Mouse (Mus musculus) midbrain, postnatal 0 days (tissue): ENCODE results near the gene Tmem132c. TPM values are rescaled to one million over a fixed set of nuclear protein-coding genes. Genes with fewer than 3 reads are reported as not detected.
A peak's percentile ranks its signal among the peaks of the same experiment; 100 is the strongest.

Source experiments
- ATAC-seq: fragments of 200-750 bp; cut with Nextera tagmentation; 2 replicates; pipeline ENCODE4 v1.8.0; 2017; ENCODE audit warnings: moderate number of reproducible peaks, mild to moderate bottlenecking, moderate TSS enrichment, moderate library complexity; ENCODE audit not compliant: low FRiP score
- DNase-seq: peaks from one replicate; pipeline ENCODE4 v3.0.0-alpha.2; 2015; ENCODE audit warnings: low spot score
- H3K27ac ChIP-seq: fragments of 300-500 bp; sonication (generic); 2 replicates; pipeline ENCODE4 v1.5.1; 2014; ENCODE audit warnings: low read depth, mild to moderate bottlenecking, low read length, mixed read lengths
- H3K27me3 ChIP-seq: fragments of 300-500 bp; sonication (generic); 2 replicates; pipeline ENCODE4 v1.6.1; 2014; ENCODE audit warnings: low read length, control low read depth, mixed read lengths; ENCODE audit not compliant: insufficient read depth
- H3K36me3 ChIP-seq: fragments of 300-500 bp; sonication (generic); 2 replicates; pipeline ENCODE4 v1.6.1; 2014; ENCODE audit warnings: low read length, control low read depth, mixed read lengths; ENCODE audit not compliant: insufficient read depth
- H3K4me1 ChIP-seq: fragments of 300-500 bp; sonication (generic); 2 replicates; pipeline ENCODE4 v1.6.1; 2014; ENCODE audit warnings: mild to moderate bottlenecking, control low read depth, antibody characterized with exemption, low read length, mixed read lengths; ENCODE audit not compliant: insufficient read depth
- H3K4me2 ChIP-seq: fragments of 300-500 bp; sonication (generic); 2 replicates; pipeline ENCODE4 v1.6.1; 2014; ENCODE audit warnings: low read depth, mild to moderate bottlenecking, low read length, mixed read lengths; ENCODE audit not compliant: poor library complexity, severe bottlenecking
- H3K4me3 ChIP-seq: fragments of 300-500 bp; sonication (generic); 2 replicates; pipeline ENCODE4 v1.5.1; 2014; ENCODE audit warnings: low read depth, mild to moderate bottlenecking, low read length, moderate library complexity
- H3K9ac ChIP-seq: fragments of 300-500 bp; sonication (generic); replicated peaks from 2 replicates; pipeline ENCODE4 v1.6.1; 2014; ENCODE audit warnings: mild to moderate bottlenecking, low read length, moderate library complexity, mixed read lengths; ENCODE audit not compliant: poor library complexity, severe bottlenecking
- H3K9me3 ChIP-seq: fragments of 300-500 bp; sonication (generic); 2 replicates; pipeline ENCODE4 v1.6.1; 2016; ENCODE audit warnings: low read length, control low read depth
- CTCF ChIP-seq: IDR thresholded peaks from 2 replicates; pipeline ENCODE4 v1.5.1; 2016; ENCODE audit warnings: antibody characterized with exemption, mild to moderate bottlenecking
- WGBS: fragments of 180-500 bp; shearing (Covaris S2); extraction: QIAGEN DNeasy Blood & Tissue Kit; methylation state at CpG from one replicate; pipeline ENCODE4 v1.1.7; 2014; 5-methylcytosine and 5-hydroxymethylcytosine counted together
- polyA plus RNA-seq: library from polyadenylated mRNA; unstranded; fragments of >200 nt; fragmentation: Nextera tagmentation; extraction: Ambion mirVana; gene quantifications from 2 replicates; pipeline ENCODE4 v1.2.1, GENCODE M21; 2015
- total RNA-seq: library from RNA; depleted of rRNA; stranded (reverse); fragments of >200 nt; gene quantifications from 2 replicates; pipeline ENCODE4 v1.2.3, GENCODE M21; 2014

Gene Tmem132c
- total and polyA plus RNA-seq, 2 experiments from 2014 or later = 10.2 to 40.0 TPM

GRCm38 (mm10) chr5:127602996-127603395, 361.4 kb downstream of the Tmem132c start:
- Histone ChIP-seq H3K36me3 (peaks cover 57% of the 10 kb centered on the region), H3K27me3 (no peaks in the 10 kb centered on the region), H3K9me3 (no peaks in the 10 kb centered on the region), H3K9ac (no peak overlapping the region), H3K4me3 (no peak overlapping the region), H3K27ac (no peak overlapping the region), H3K4me1 (no peaks in the 10 kb centered on the region), H3K4me2 (no peak overlapping the region)
- DNase-seq (no peak), ATAC-seq (no peak)
- 94% methylated on average over 5 of the region's 5 CpGs for WGBS
- TF ChIP-seq CTCF = no peak

- no peaks in the 10 kb centered on the region for H3K9me3 ChIP-seq
- no peaks in the 10 kb centered on the region for H3K27me3 ChIP-seq
- DNase-seq (no peak), ATAC-seq (no peak)
- H3K4me2 ChIP-seq = no peak overlapping the region
- no peaks in the 10 kb centered on the region for H3K4me1 ChIP-seq
- H3K9ac ChIP-seq = no peak overlapping the region
- H3K27ac ChIP-seq = no peak overlapping the region
- H3K36me3 ChIP-seq = peaks cover 37% of the 10 kb centered on the region
- WGBS = 94% methylated on average over 2 of the region's 2 CpGs
- no peak for TF ChIP-seq CTCF
- H3K4me3 ChIP-seq = no peak overlapping the region
Observed at GRCm38 (mm10) chr5:127607507-127607906, 365.9 kb downstream of the Tmem132c start.

GRCm38 (mm10) chr5:127609191-127609714, 367.6 kb downstream of the Tmem132c start:
- Histone ChIP-seq H3K9ac (no peak overlapping the region), H3K4me3 (no peak overlapping the region), H3K27me3 (no peaks in the 10 kb centered on the region), H3K9me3 (no peaks in the 10 kb centered on the region), H3K36me3 (peaks cover 19% of the 10 kb centered on the region), H3K4me1 (peaks cover 4% of the 10 kb centered on the region; the same call in 1 of the 2 replicates), H3K4me2 (no peak overlapping the region), H3K27ac (no peak overlapping the region)
- 90% methylated on average over 7 of the region's 7 CpGs for WGBS
- TF ChIP-seq CTCF = no peak
- ATAC-seq (no peak), DNase-seq (no peak)

GRCm38 (mm10) chr5:127610787-127611509, 369.3 kb downstream of the Tmem132c start:
- no peak for ATAC-seq
- no peak overlapping the region for H3K4me2 ChIP-seq
- 76% methylated on average over 6 of the region's 6 CpGs for WGBS

GRCm38 (mm10) chr5:127611881-127612280, 370.3 kb downstream of the Tmem132c start:
- H3K9me3 ChIP-seq = no peaks in the 10 kb centered on the region
- peaks cover 20% of the 10 kb centered on the region for H3K4me1 ChIP-seq
- ATAC-seq (no peak), DNase-seq (no peak)
- peaks cover 11% of the 10 kb centered on the region for H3K36me3 ChIP-seq
- TF ChIP-seq CTCF = no peak
- no peaks in the 10 kb centered on the region for H3K27me3 ChIP-seq
- WGBS = 78% methylated on average over 1 of the region's 1 CpGs
- no peak overlapping the region for H3K4me3 ChIP-seq
- H3K27ac ChIP-seq = no peak overlapping the region
- no peak overlapping the region for H3K4me2 ChIP-seq
- H3K9ac ChIP-seq = no peak overlapping the region

More at GRCm38 (mm10) chr5:127610787-127611509, 369.3 kb downstream of the Tmem132c start:
- no peaks in the 10 kb centered on the region for H3K9me3 ChIP-seq
- DNase-seq = peak; percentile 58
- TF ChIP-seq CTCF = no peak
- H3K36me3 ChIP-seq = peaks cover 15% of the 10 kb centered on the region
- H3K27ac ChIP-seq = no peak overlapping the region
- no peak overlapping the region for H3K9ac ChIP-seq
- no peaks in the 10 kb centered on the region for H3K27me3 ChIP-seq
- peaks cover 18% of the 10 kb centered on the region for H3K4me1 ChIP-seq
- H3K4me3 ChIP-seq = no peak overlapping the region

- H3K36me3 ChIP-seq = peaks cover 8% of the 10 kb centered on the region
- H3K9me3 ChIP-seq = no peaks in the 10 kb centered on the region
- no peak for TF ChIP-seq CTCF
- no peak overlapping the region for H3K4me3 ChIP-seq
- H3K4me1 ChIP-seq = peaks cover 20% of the 10 kb centered on the region
- H3K4me2 ChIP-seq = no peak overlapping the region
- H3K27ac ChIP-seq = no peak overlapping the region
- no peak overlapping the region for H3K9ac ChIP-seq
- no peaks in the 10 kb centered on the region for H3K27me3 ChIP-seq
- 97% methylated on average over 6 of the region's 6 CpGs for WGBS
- no peak for DNase-seq
- ATAC-seq = no peak
Observed at GRCm38 (mm10) chr5:127612397-127612796, 370.8 kb downstream of the Tmem132c start.
